Mouse (Mus musculus) forelimb bud, embryonic 11.5 days (tissue): ENCODE data around the gene Phf11b.
"Not testable (repeated sequence)": the region's sequence is repeated elsewhere in the genome, so short reads cannot be mapped to it uniquely, and the experiment has no call there.

Source experiments
- DNase-seq: peaks from one replicate; pipeline ENCODE4 v3.0.0-alpha.2; 2012; ENCODE audit warnings: low read depth, low spot score

Phf11b gene

GRCm38 (mm10) chr14:59341189-59341588 lies at the start of gene Phf11b:
Gene Phf11b, minus strand, starts transcription at chr14:59341351.
- not testable (repeated sequence) for DNase-seq

GRCm38 (mm10) chr14:59390181-59390580 lies 49.0 kb upstream of the Phf11b start:
- not testable (repeated sequence) for DNase-seq

GRCm38 (mm10) chr14:59389532-59389931 lies 48.4 kb upstream of the Phf11b start:
- no peak for DNase-seq

GRCm38 (mm10) chr14:59370348-59371068 lies 29.4 kb upstream of the Phf11b start:
- no peak for DNase-seq

- DNase-seq: no peak
These were observed 25.4 kb upstream of the Phf11b start for GRCm38 (mm10) chr14:59366386-59367105.

GRCm38 (mm10) chr14:59365244-59365644 lies 24.1 kb upstream of the Phf11b start, which contains the start of gene Phf11d:
Gene Phf11d, minus strand, starts transcription at chr14:59365470.
- no peak for DNase-seq

GRCm38 (mm10) chr14:59339541-59339940 lies 1.6 kb downstream of the Phf11b start:
- DNase-seq: no peak

- DNase-seq: not testable (repeated sequence)
These were observed 5.1 kb downstream of the Phf11b start for GRCm38 (mm10) chr14:59336056-59336455.

GRCm38 (mm10) chr14:59330499-59330898 lies 10.7 kb downstream of the Phf11b start:
- DNase-seq: peak; percentile 14

- DNase-seq: not testable (repeated sequence)
These were observed 21.2 kb downstream of the Phf11b start for GRCm38 (mm10) chr14:59319970-59320369.

GRCm38 (mm10) chr14:59319036-59319435 lies 22.1 kb downstream of the Phf11b start:
- DNase-seq: not testable (repeated sequence)

- DNase-seq: not testable (repeated sequence)
These were observed 43.8 kb downstream of the Phf11b start, which contains the start of gene Phf11a for GRCm38 (mm10) chr14:59297391-59297790. Gene Phf11a, minus strand, starts transcription at chr14:59297522.

GRCm38 (mm10) chr14:59291769-59292168 lies 49.4 kb downstream of the Phf11b start:
- DNase-seq: not testable (repeated sequence)

GRCm38 (mm10) chr14:59274961-59275360 lies 66.2 kb downstream of the Phf11b start:
- not testable (repeated sequence) for DNase-seq
